Mouse (Mus musculus): ENCODE measurements around the gene Npc2. TPM values are rescaled to one million over a fixed set of nuclear protein-coding genes. Genes with fewer than 3 reads are reported as not detected.

Npc2 gene
- polyA plus RNA-seq, 1 experiment from 2014 or later: 72.3 TPM

GRCm38 (mm10) chr12:84809033-84809432 is 36.1 kb upstream of the Npc2 start:
- Histone ChIP-seq H3K9me3 (ENCODE audit: control insufficient read depth, low read length) (no peaks in the 10 kb centered on the region), H3K4me1 (replicated peaks; ENCODE audit: control insufficient read depth, insufficient read depth, low read length) (no peaks in the 10 kb centered on the region), H3K27me3 (ENCODE audit: control insufficient read depth, insufficient read depth, low read length) (no peaks in the 10 kb centered on the region), H3K27ac (ENCODE audit: low read depth, low read length) (no peak overlapping the region), H3K9ac (ENCODE audit: low read length) (no peak overlapping the region), H3K4me3 (ENCODE audit: low read depth, low read length) (no peak overlapping the region), H3K4me2 (ENCODE audit: low read depth, low read length, severe bottlenecking) (no peak overlapping the region), H3K36me3 (ENCODE audit: control insufficient read depth, insufficient read depth, low read length) (no peaks in the 10 kb centered on the region)
- 84% methylated on average over 6 of the region's 6 CpGs for WGBS
- ATAC-seq (replicated peaks; ENCODE audit: low FRiP score): no peak
- no peak for DNase-seq (ENCODE audit: low spot score)

DNA sequence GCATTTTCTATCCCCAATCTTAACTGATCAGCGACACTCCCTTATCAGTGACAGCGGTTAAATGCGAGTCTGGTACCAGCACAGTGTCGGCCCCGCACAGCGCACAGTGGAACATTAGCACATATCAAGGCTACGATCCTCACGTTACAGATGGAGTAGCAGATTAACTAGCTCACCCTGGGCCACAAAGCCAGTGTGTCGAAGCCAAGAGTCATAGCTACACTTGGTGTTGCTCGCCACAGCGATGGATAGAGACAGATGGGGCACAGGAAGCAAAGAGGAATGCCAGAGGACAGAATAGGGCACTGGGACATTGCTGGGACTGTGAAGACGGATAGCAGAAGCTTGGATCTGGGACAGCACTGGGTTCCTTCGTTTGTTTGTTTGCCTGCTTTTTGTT is 34.4 kb upstream of the Npc2 start:
- no peak overlapping the region for H3K27ac ChIP-seq (ENCODE audit: low read depth, low read length)
- no peak overlapping the region for H3K4me3 ChIP-seq (ENCODE audit: low read depth, low read length)
- no peaks in the 10 kb centered on the region for H3K4me1 ChIP-seq (replicated peaks; ENCODE audit: control insufficient read depth, insufficient read depth, low read length)
- H3K36me3 ChIP-seq (ENCODE audit: control insufficient read depth, insufficient read depth, low read length): no peaks in the 10 kb centered on the region
- WGBS: 89% methylated on average over 13 of the region's 13 CpGs
- no peaks in the 10 kb centered on the region for H3K27me3 ChIP-seq (ENCODE audit: control insufficient read depth, insufficient read depth, low read length)
- DNase-seq (ENCODE audit: low spot score): no peak
- no peak overlapping the region for H3K9ac ChIP-seq (ENCODE audit: low read length)
- no peak for ATAC-seq (replicated peaks; ENCODE audit: low FRiP score)
- no peak overlapping the region for H3K4me2 ChIP-seq (ENCODE audit: low read depth, low read length, severe bottlenecking)
- H3K9me3 ChIP-seq (ENCODE audit: control insufficient read depth, low read length): no peaks in the 10 kb centered on the region

DNA sequence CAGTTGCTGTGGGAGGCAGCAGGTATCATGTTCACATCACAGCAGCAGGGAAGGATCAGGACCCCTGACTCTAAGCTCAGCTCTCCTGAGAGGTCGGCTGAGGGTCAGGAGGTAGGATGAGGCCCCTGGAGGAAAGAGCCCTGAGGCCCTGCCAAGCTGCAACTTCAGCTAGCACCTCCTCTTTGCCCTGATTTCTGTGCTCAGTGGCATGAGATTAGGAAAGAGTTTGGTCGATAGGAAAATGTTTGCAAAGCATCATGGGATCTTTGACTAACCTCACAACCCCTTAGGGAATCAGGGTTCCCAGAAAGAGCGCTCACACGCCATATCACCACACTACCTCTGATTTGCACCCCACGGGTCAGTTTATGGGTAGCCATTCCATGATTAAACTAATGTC is 33.8 kb upstream of the Npc2 start:
- Histone ChIP-seq H3K4me2 (ENCODE audit: low read depth, low read length, severe bottlenecking) (no peak overlapping the region), H3K36me3 (ENCODE audit: control insufficient read depth, insufficient read depth, low read length) (no peaks in the 10 kb centered on the region), H3K9me3 (ENCODE audit: control insufficient read depth, low read length) (no peaks in the 10 kb centered on the region), H3K4me3 (ENCODE audit: low read depth, low read length) (no peak overlapping the region), H3K4me1 (replicated peaks; ENCODE audit: control insufficient read depth, insufficient read depth, low read length) (no peaks in the 10 kb centered on the region), H3K9ac (ENCODE audit: low read length) (no peak overlapping the region), H3K27ac (ENCODE audit: low read depth, low read length) (no peak overlapping the region), H3K27me3 (ENCODE audit: control insufficient read depth, insufficient read depth, low read length) (no peaks in the 10 kb centered on the region)
- WGBS: 70% methylated on average over 5 of the region's 5 CpGs
- no peak for ATAC-seq (replicated peaks; ENCODE audit: low FRiP score)
- DNase-seq (ENCODE audit: low spot score): no peak

DNA sequence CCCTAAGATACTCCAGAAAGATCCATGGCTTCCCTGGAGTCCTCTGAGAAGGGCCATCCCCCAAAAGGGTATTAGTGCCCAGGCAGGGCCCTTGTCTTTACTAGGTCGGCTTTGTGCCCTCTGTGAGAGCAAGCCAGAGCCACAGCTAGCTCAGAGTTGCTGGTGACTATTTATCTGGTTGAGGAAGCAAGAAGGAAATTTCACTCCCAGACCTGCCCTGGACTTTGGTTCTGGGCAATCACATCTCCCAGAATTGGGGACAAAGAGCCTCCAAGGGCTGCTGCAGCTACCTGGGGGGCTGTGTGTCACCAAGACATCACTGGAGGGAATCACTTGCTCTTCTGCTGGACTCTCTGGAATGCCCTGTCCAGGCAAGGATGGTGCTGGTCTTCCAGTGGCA is 33.1 kb upstream of the Npc2 start:
- no peaks in the 10 kb centered on the region for H3K27me3 ChIP-seq (ENCODE audit: control insufficient read depth, insufficient read depth, low read length)
- no peaks in the 10 kb centered on the region for H3K36me3 ChIP-seq (ENCODE audit: control insufficient read depth, insufficient read depth, low read length)
- DNase-seq (ENCODE audit: low spot score) (no peak), ATAC-seq (replicated peaks; ENCODE audit: low FRiP score) (no peak)
- no peak overlapping the region for H3K9ac ChIP-seq (ENCODE audit: low read length)
- 80% methylated on average over 1 of the region's 1 CpGs for WGBS
- no peak overlapping the region for H3K4me2 ChIP-seq (ENCODE audit: low read depth, low read length, severe bottlenecking)
- no peak overlapping the region for H3K27ac ChIP-seq (ENCODE audit: low read depth, low read length)
- no peaks in the 10 kb centered on the region for H3K4me1 ChIP-seq (replicated peaks; ENCODE audit: control insufficient read depth, insufficient read depth, low read length)
- no peaks in the 10 kb centered on the region for H3K9me3 ChIP-seq (ENCODE audit: control insufficient read depth, low read length)
- H3K4me3 ChIP-seq (ENCODE audit: low read depth, low read length): no peak overlapping the region

- H3K27ac ChIP-seq (ENCODE audit: low read depth, low read length): no peak overlapping the region
- H3K9me3 ChIP-seq (ENCODE audit: control insufficient read depth, low read length): no peaks in the 10 kb centered on the region
- ATAC-seq (replicated peaks; ENCODE audit: low FRiP score) (no peak), DNase-seq (ENCODE audit: low spot score) (no peak)
- no peak overlapping the region for H3K4me2 ChIP-seq (ENCODE audit: low read depth, low read length, severe bottlenecking)
- no peak overlapping the region for H3K4me3 ChIP-seq (ENCODE audit: low read depth, low read length)
- no peaks in the 10 kb centered on the region for H3K27me3 ChIP-seq (ENCODE audit: control insufficient read depth, insufficient read depth, low read length)
- H3K9ac ChIP-seq (ENCODE audit: low read length): no peak overlapping the region
- H3K4me1 ChIP-seq (replicated peaks; ENCODE audit: control insufficient read depth, insufficient read depth, low read length): no peaks in the 10 kb centered on the region
- H3K36me3 ChIP-seq (ENCODE audit: control insufficient read depth, insufficient read depth, low read length): no peaks in the 10 kb centered on the region
- WGBS: 78% methylated on average over 9 of the region's 9 CpGs
These were observed 32.4 kb upstream of the Npc2 start for GRCm38 (mm10) chr12:84805228-84805842.

DNA sequence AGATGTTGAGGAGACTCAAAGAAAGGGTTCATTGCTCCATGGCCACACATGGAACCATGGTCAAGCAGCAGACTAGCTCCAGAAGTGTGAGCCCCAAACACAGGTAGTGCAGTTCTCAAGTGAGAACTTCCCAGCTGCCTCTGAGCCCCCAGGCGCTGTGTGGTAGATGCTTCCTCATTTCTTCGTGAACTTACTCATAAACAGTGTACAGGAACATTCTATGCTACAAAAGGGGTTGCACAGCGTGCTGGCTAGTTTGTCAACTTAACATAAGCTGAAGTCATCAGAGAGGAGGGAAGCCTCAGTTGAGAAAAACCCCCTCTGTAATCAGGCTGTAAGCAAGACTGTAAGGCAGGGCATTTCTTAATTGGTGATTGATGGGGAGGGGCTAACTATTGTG is 29.7 kb upstream of the Npc2 start:
- ATAC-seq (replicated peaks; ENCODE audit: low FRiP score) (no peak), DNase-seq (ENCODE audit: low spot score) (no peak)
- Histone ChIP-seq H3K4me2 (ENCODE audit: low read depth, low read length, severe bottlenecking) (no peak overlapping the region), H3K27ac (ENCODE audit: low read depth, low read length) (no peak overlapping the region), H3K4me3 (ENCODE audit: low read depth, low read length) (no peak overlapping the region), H3K27me3 (ENCODE audit: control insufficient read depth, insufficient read depth, low read length) (no peaks in the 10 kb centered on the region), H3K36me3 (ENCODE audit: control insufficient read depth, insufficient read depth, low read length) (no peaks in the 10 kb centered on the region), H3K4me1 (replicated peaks; ENCODE audit: control insufficient read depth, insufficient read depth, low read length) (no peaks in the 10 kb centered on the region), H3K9me3 (ENCODE audit: control insufficient read depth, low read length) (no peaks in the 10 kb centered on the region), H3K9ac (ENCODE audit: low read length) (no peak overlapping the region)
- WGBS: 90% methylated on average over 3 of the region's 3 CpGs

DNA sequence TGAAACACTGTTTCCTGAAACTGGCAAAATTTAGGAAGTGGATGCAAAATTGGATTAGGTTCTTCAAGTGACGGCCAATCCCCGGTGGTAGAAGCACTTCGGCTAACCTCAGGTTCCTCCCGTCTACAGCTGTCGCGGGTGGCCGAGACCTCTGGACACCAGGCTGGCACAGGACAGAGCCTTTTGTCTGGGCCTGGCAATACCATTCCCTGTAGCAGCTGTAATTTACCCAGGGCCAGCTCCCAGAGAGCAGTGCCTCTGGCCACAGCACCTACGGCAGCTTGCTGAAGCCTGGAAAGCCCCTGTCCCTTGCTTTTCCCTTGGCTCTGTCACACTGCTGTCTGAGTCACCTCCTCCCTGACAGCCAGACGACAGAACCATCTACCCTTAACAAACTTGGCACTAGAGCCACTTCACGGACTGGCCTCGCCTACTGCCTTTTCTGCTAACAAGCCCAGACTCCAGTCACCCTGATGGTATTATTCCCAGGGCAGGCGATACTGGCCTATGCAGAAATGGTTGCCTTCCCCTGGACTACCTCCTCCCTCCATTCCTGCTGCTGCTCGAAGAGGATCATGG is 28.7 kb upstream of the Npc2 start:
- whole genome bisulfite sequencing: 87% methylated on average over 13 of the region's 13 CpGs
- no peak overlapping the region for H3K4me3 ChIP-seq (ENCODE audit: low read depth, low read length)
- H3K36me3 ChIP-seq (ENCODE audit: control insufficient read depth, insufficient read depth, low read length): no peaks in the 10 kb centered on the region
- H3K27ac ChIP-seq (ENCODE audit: low read depth, low read length): no peak overlapping the region
- ATAC-seq (replicated peaks; ENCODE audit: low FRiP score): no peak
- no peak for DNase-seq (ENCODE audit: low spot score)
- no peak overlapping the region for H3K4me2 ChIP-seq (ENCODE audit: low read depth, low read length, severe bottlenecking)
- H3K9ac ChIP-seq (ENCODE audit: low read length): no peak overlapping the region
- H3K27me3 ChIP-seq (ENCODE audit: control insufficient read depth, insufficient read depth, low read length): no peaks in the 10 kb centered on the region
- H3K9me3 ChIP-seq (ENCODE audit: control insufficient read depth, low read length): no peaks in the 10 kb centered on the region
- H3K4me1 ChIP-seq (replicated peaks; ENCODE audit: control insufficient read depth, insufficient read depth, low read length): no peaks in the 10 kb centered on the region

DNA sequence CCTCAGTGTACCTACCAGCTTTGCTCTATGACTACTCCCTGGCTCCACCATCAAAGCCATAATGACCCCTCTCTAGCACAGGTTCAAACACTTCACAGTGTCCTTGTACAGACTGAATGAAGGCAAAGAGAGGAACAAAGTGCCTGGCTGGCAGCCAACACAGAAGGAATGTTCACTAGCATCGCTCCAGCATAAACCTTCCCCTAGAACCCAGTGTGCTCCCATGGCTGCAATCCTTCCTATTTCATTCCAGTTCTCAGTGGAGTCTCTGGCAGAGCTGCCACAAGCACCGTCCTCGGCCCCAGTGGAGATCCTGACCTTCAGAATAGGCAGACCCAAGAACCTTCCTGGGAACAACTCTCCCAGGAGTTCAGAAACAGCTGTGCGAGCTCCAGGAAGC is 27.5 kb upstream of the Npc2 start:
- Histone ChIP-seq H3K27me3 (ENCODE audit: control insufficient read depth, insufficient read depth, low read length) (no peaks in the 10 kb centered on the region), H3K4me2 (ENCODE audit: low read depth, low read length, severe bottlenecking) (no peak overlapping the region), H3K27ac (ENCODE audit: low read depth, low read length) (no peak overlapping the region), H3K4me3 (ENCODE audit: low read depth, low read length) (no peak overlapping the region), H3K4me1 (replicated peaks; ENCODE audit: control insufficient read depth, insufficient read depth, low read length) (no peaks in the 10 kb centered on the region), H3K36me3 (ENCODE audit: control insufficient read depth, insufficient read depth, low read length) (no peaks in the 10 kb centered on the region), H3K9ac (ENCODE audit: low read length) (no peak overlapping the region), H3K9me3 (ENCODE audit: control insufficient read depth, low read length) (no peaks in the 10 kb centered on the region)
- no peak for ATAC-seq (replicated peaks; ENCODE audit: low FRiP score)
- 86% methylated on average over 4 of the region's 4 CpGs for WGBS
- DNase-seq (ENCODE audit: low spot score): no peak

- Histone ChIP-seq H3K27ac (ENCODE audit: low read depth, low read length) (no peak overlapping the region), H3K27me3 (ENCODE audit: control insufficient read depth, insufficient read depth, low read length) (no peaks in the 10 kb centered on the region), H3K36me3 (ENCODE audit: control insufficient read depth, insufficient read depth, low read length) (no peaks in the 10 kb centered on the region), H3K4me1 (replicated peaks; ENCODE audit: control insufficient read depth, insufficient read depth, low read length) (no peaks in the 10 kb centered on the region), H3K9ac (ENCODE audit: low read length) (no peak overlapping the region), H3K9me3 (ENCODE audit: control insufficient read depth, low read length) (no peaks in the 10 kb centered on the region), H3K4me2 (ENCODE audit: low read depth, low read length, severe bottlenecking) (no peak overlapping the region), H3K4me3 (ENCODE audit: low read depth, low read length) (no peak overlapping the region)
- DNase-seq (ENCODE audit: low spot score): no peak
- no peak for ATAC-seq (replicated peaks; ENCODE audit: low FRiP score)
- 94% methylated on average over 13 of the region's 13 CpGs for WGBS
These were observed 26.1 kb upstream of the Npc2 start for GRCm38 (mm10) chr12:84799086-84799485.
